ENCODE assay signal across 8 mouse cellular contexts in genomic region chr4:135495397-135495791, GRCm38 (mm10). TPM values are rescaled to one million over a fixed set of nuclear protein-coding genes. Genes with fewer than 3 reads are reported as not detected.
DNase-seq lines count a peak whose midpoint lies in the region; ATAC-seq and TF ChIP-seq lines count a peak whose summit lies in the region.

No protein-coding gene starts in this region.

- no peaks in the 10 kb centered on the region for H3K36me3 ChIP-seq in heart, embryonic 11.5 days (ENCODE audit: control insufficient read depth, insufficient read depth, low read length)
- peaks cover 9% of the 10 kb centered on the region for H3K36me3 ChIP-seq in E14TG2a.4 (ENCODE audit: insufficient read depth, low read length)
- H3K36me3 ChIP-seq in forebrain, postnatal 0 days (ENCODE audit: insufficient read depth), result 0 out of 2 replicates have a peak, but pooled peaks cover 4% of the 10 kb centered on the region
- H3K36me3 ChIP-seq in liver, postnatal 0 days (replicated peaks; ENCODE audit: insufficient read depth, low read length), result peaks cover 4% of the 10 kb centered on the region; the same call in 1 of the 2 replicates

- TF ChIP-seq EP300 in liver, postnatal 0 days (IDR thresholded peaks at IDR 0.05; ENCODE audit: low read depth), result no peak

- no peak for TF ChIP-seq CTCF in E14TG2a.4 (conservative IDR thresholded peaks at IDR 0.05; ENCODE audit: low read length)
- no peak for TF ChIP-seq CTCF in forebrain, postnatal 0 days (IDR thresholded peaks at IDR 0.05; ENCODE audit: low read depth)
- TF ChIP-seq CTCF in liver, postnatal 0 days (IDR thresholded peaks at IDR 0.05; ENCODE audit: low read depth), result no peak

- ATAC-seq in heart, embryonic 11.5 days (replicated peaks; ENCODE audit: insufficient number of reproducible peaks, low FRiP score, low TSS enrichment), result no peak
- no peak for ATAC-seq in forebrain, postnatal 0 days
- no peak for ATAC-seq in liver, postnatal 0 days

- H3K4me1 ChIP-seq in heart, embryonic 11.5 days (ENCODE audit: control insufficient read depth, insufficient read depth, low read length), result peaks cover 8% of the 10 kb centered on the region; the same call in 1 of the 2 replicates
- H3K4me1 ChIP-seq in E14TG2a.4 (replicated peaks; ENCODE audit: low read depth, low read length), result peaks cover 66% of the 10 kb centered on the region
- no peaks in the 10 kb centered on the region for H3K4me1 ChIP-seq in forebrain, postnatal 0 days (ENCODE audit: insufficient read depth)
- H3K4me1 ChIP-seq in liver, postnatal 0 days (ENCODE audit: insufficient read depth), result peaks cover 15% of the 10 kb centered on the region

- peak overlapping the region; percentile 83 for H3K4me3 ChIP-seq in heart, embryonic 11.5 days (ENCODE audit: low read depth, low read length)
- H3K4me3 ChIP-seq in E14TG2a.4 (replicated peaks; ENCODE audit: low read length), result peak overlapping the region; percentile 88
- H3K4me3 ChIP-seq in forebrain, postnatal 0 days (ENCODE audit: low read depth, low read length), result peak overlapping the region; percentile 57
- H3K4me3 ChIP-seq in liver, postnatal 0 days (ENCODE audit: low read depth, low read length), result peak overlapping the region; percentile 74

- H3K4me2 ChIP-seq in heart, embryonic 11.5 days, result peak overlapping the region; percentile 91
- peak overlapping the region; percentile 81 for H3K4me2 ChIP-seq in forebrain, postnatal 0 days (ENCODE audit: low read depth)
- peak overlapping the region; percentile 100 for H3K4me2 ChIP-seq in liver, postnatal 0 days (ENCODE audit: low read depth, low read length)

- no peak for DNase-seq in heart, adult 11 months
- no peak for DNase-seq in forebrain, postnatal 0 days
- DNase-seq in liver, postnatal 0 days, result no peak
- DNase-seq in thymus, postnatal 0 days (ENCODE audit: low spot score), result no peak
- DNase-seq in cerebellum, adult 11-12 months, result no peak
- DNase-seq in cerebellum, adult 9-11 months, result no peak

- H3K9ac ChIP-seq in heart, embryonic 11.5 days (ENCODE audit: low read depth, low read length), result no peak overlapping the region
- peak overlapping the region; percentile 47 for H3K9ac ChIP-seq in forebrain, postnatal 0 days
- H3K9ac ChIP-seq in liver, postnatal 0 days (replicated peaks), result peak overlapping the region; percentile 55; the same call in 1 of the 2 replicates

- no peak overlapping the region for H3K27ac ChIP-seq in heart, embryonic 11.5 days (ENCODE audit: low read depth, low read length)
- H3K27ac ChIP-seq in forebrain, postnatal 0 days (ENCODE audit: low read depth, low read length), result peak overlapping the region; percentile 62; the same call in 1 of the 2 replicates
- no peak overlapping the region for H3K27ac ChIP-seq in liver, postnatal 0 days (ENCODE audit: low read depth)

- WGBS in heart, embryonic 11.5 days (ENCODE audit: insufficient replicate concordance), result 18% methylated on average over 9 of the region's 9 CpGs
- 13% methylated on average over 9 of the region's 9 CpGs for WGBS in forebrain, postnatal 0 days
- WGBS in liver, postnatal 0 days (ENCODE audit: insufficient replicate concordance), result 17% methylated on average over 9 of the region's 9 CpGs

- no peaks in the 10 kb centered on the region; the same call in 1 of the 2 replicates for H3K27me3 ChIP-seq in heart, embryonic 11.5 days (ENCODE audit: control insufficient read depth, insufficient read depth, low read length)
- H3K27me3 ChIP-seq in E14TG2a.4 (ENCODE audit: insufficient read depth, low read length), result no peaks in the 10 kb centered on the region
- H3K27me3 ChIP-seq in forebrain, postnatal 0 days (ENCODE audit: insufficient read depth, low read length), result no peaks in the 10 kb centered on the region
- no peaks in the 10 kb centered on the region for H3K27me3 ChIP-seq in liver, postnatal 0 days (ENCODE audit: insufficient read depth, low read length)

- no peaks in the 10 kb centered on the region; the same call in 1 of the 2 replicates for H3K9me3 ChIP-seq in heart, embryonic 11.5 days (replicated peaks; ENCODE audit: control insufficient read depth, low read length)
- H3K9me3 ChIP-seq in E14TG2a.4 (ENCODE audit: low read length), result no peaks in the 10 kb centered on the region
- H3K9me3 ChIP-seq in forebrain, postnatal 0 days (ENCODE audit: low read length), result no peaks in the 10 kb centered on the region
- H3K9me3 ChIP-seq in liver, postnatal 0 days (ENCODE audit: low read length), result no peaks in the 10 kb centered on the region

RNA-seq across cellular contexts. Expression of gene Nipal3, which starts 0.6 kb away (rescaled TPM):
- 5.7 and 6.4 TPM in 2 replicates for polyA plus RNA-seq in heart, embryonic 11.5 days (2014; fragmentation: Nextera tagmentation; extraction: Ambion mirVana)
- 40.7 and 62.1 TPM in 2 replicates for total RNA-seq in forebrain, postnatal 0 days (2014; rRNA removed)
- 3.3 and 6.0 TPM in 2 replicates for polyA plus RNA-seq in forebrain, postnatal 0 days (2015; fragmentation: Nextera tagmentation; extraction: Ambion mirVana)
- 1.6 TPM in 2 replicates for polyA plus RNA-seq in liver, postnatal 0 days (2015; fragmentation: Nextera tagmentation; extraction: Ambion mirVana)
- 6.6 and 7.0 TPM in 2 replicates for polyA plus RNA-seq in thymus, postnatal 0 days (2015; fragmentation: Nextera tagmentation; extraction: Ambion mirVana)

RNA-seq across cellular contexts. Expression of gene Stpg1, which starts 0.8 kb away (rescaled TPM):
- polyA plus RNA-seq in heart, embryonic 11.5 days (2014; fragmentation: Nextera tagmentation; extraction: Ambion mirVana), result 0.13 and 0.14 TPM in 2 replicates
- total RNA-seq in forebrain, postnatal 0 days (2014; rRNA removed), result 0.24 and 0.62 TPM in 2 replicates
- polyA plus RNA-seq in forebrain, postnatal 0 days (2015; fragmentation: Nextera tagmentation; extraction: Ambion mirVana), result 0.64 and 1.0 TPM in 2 replicates
- not detected in 2 replicates for polyA plus RNA-seq in liver, postnatal 0 days (2015; fragmentation: Nextera tagmentation; extraction: Ambion mirVana)
- 0.55 and 0.93 TPM in 2 replicates for polyA plus RNA-seq in thymus, postnatal 0 days (2015; fragmentation: Nextera tagmentation; extraction: Ambion mirVana)
